Mouse (Mus musculus) limb, embryonic 13.5 days (tissue): Measurements from ENCODE around the gene 2810459M11Rik. TPM values are rescaled to one million over a fixed set of nuclear protein-coding genes. Genes with fewer than 3 reads are reported as not detected.
"Not testable (repeated sequence)": the region's sequence is repeated elsewhere in the genome, so short reads cannot be mapped to it uniquely, and the experiment has no call there.

Experiments
- ATAC-seq: fragments of 200-750 bp; cut with Nextera tagmentation; 2 replicates; pipeline ENCODE4 v1.8.0; 2017; ENCODE audit warnings: low read depth, moderate number of reproducible peaks, moderate TSS enrichment; ENCODE audit not compliant: low FRiP score
- H3K27ac ChIP-seq: fragments of 300-500 bp; sonication (generic); 2 replicates; pipeline ENCODE4 v1.5.1; 2015; ENCODE audit warnings: inconsistent platforms, mild to moderate bottlenecking, moderate library complexity
- H3K27me3 ChIP-seq: fragments of 300-500 bp; sonication (generic); 2 replicates; pipeline ENCODE4 v1.6.1; 2015; ENCODE audit warnings: mild to moderate bottlenecking, inconsistent platforms
- H3K36me3 ChIP-seq: fragments of 300-500 bp; sonication (generic); 2 replicates; pipeline ENCODE4 v1.6.1; 2015; ENCODE audit warnings: inconsistent platforms, mild to moderate bottlenecking, moderate library complexity
- H3K4me1 ChIP-seq: fragments of 300-500 bp; sonication (generic); 2 replicates; pipeline ENCODE4 v1.6.1; 2015; ENCODE audit warnings: inconsistent platforms
- H3K4me2 ChIP-seq: fragments of 300-500 bp; sonication (generic); replicated peaks from 2 replicates; pipeline ENCODE4 v1.6.1; 2015; ENCODE audit warnings: inconsistent platforms, mild to moderate bottlenecking, moderate library complexity
- H3K4me3 ChIP-seq: fragments of 300-500 bp; sonication (generic); 2 replicates; pipeline ENCODE4 v1.5.1; 2015; ENCODE audit warnings: moderate library complexity, mild to moderate bottlenecking, inconsistent platforms
- H3K9ac ChIP-seq: fragments of 300-500 bp; sonication (generic); 2 replicates; pipeline ENCODE4 v1.6.1; 2015; ENCODE audit warnings: mild to moderate bottlenecking, inconsistent platforms
- H3K9me3 ChIP-seq: fragments of 300-500 bp; sonication (generic); 2 replicates; pipeline ENCODE4 v1.6.1; 2016; ENCODE audit warnings: inconsistent platforms
- WGBS: fragments of 180-500 bp; shearing (Covaris S2); methylation state at CpG from one replicate; pipeline ENCODE4 v1.1.7; 2015; 5-methylcytosine and 5-hydroxymethylcytosine counted together
- polyA plus RNA-seq: library from polyadenylated mRNA; unstranded; fragments of >200 nt; fragmentation: Nextera tagmentation; extraction: Ambion mirVana; gene quantifications from 2 replicates; pipeline ENCODE4 v1.2.1, GENCODE M21; 2015

2810459M11Rik gene
- 0.31 and 0.61 TPM in 2 replicates for polyA plus RNA-seq

- Histone ChIP-seq H3K4me3 (peak within 1 kb of the TSS; percentile 58), H3K36me3 (no peaks in the 10 kb centered on the region), H3K4me2 (peak within 1 kb of the TSS; percentile 97), H3K4me1 (peaks cover 9% of the 10 kb centered on the region), H3K27me3 (peaks cover 68% of the 10 kb centered on the region), H3K27ac (no peak within 1 kb of the TSS), H3K9me3 (peaks cover 9% of the 10 kb centered on the region; the same call in 1 of the 2 replicates), H3K9ac (peak within 1 kb of the TSS; percentile 72)
- ATAC-seq: peak; percentile 70
- WGBS: under 1% methylated on average over 99 of the region's 110 CpGs
Measured at GRCm38 (mm10) chr1:86045848-86046805, at the start of gene 2810459M11Rik. Gene 2810459M11Rik (plus strand): TSS chr1:86045863.

GRCm38 (mm10) chr1:85997221-85997620 lies 48.4 kb upstream of the 2810459M11Rik start:
- H3K4me2 ChIP-seq: no peak overlapping the region
- H3K27ac ChIP-seq: no peak overlapping the region
- no peak overlapping the region for H3K4me3 ChIP-seq
- ATAC-seq: no peak
- no peaks in the 10 kb centered on the region for H3K4me1 ChIP-seq
- WGBS: 96% methylated on average over 1 of the region's 1 CpGs
- H3K36me3 ChIP-seq: no peaks in the 10 kb centered on the region
- no peaks in the 10 kb centered on the region for H3K27me3 ChIP-seq
- no peak overlapping the region for H3K9ac ChIP-seq
- H3K9me3 ChIP-seq: 0 out of 2 replicates have a peak, but pooled peaks cover 4% of the 10 kb centered on the region

GRCm38 (mm10) chr1:85998012-85998411 lies 47.7 kb upstream of the 2810459M11Rik start:
- H3K27me3 ChIP-seq: no peaks in the 10 kb centered on the region
- no peaks in the 10 kb centered on the region for H3K36me3 ChIP-seq
- H3K4me2 ChIP-seq: no peak overlapping the region
- no peak overlapping the region for H3K27ac ChIP-seq
- WGBS: 82% methylated on average over 4 of the region's 4 CpGs
- H3K4me1 ChIP-seq: no peaks in the 10 kb centered on the region
- no peak for ATAC-seq
- 0 out of 2 replicates have a peak, but pooled peaks cover 4% of the 10 kb centered on the region for H3K9me3 ChIP-seq
- no peak overlapping the region for H3K4me3 ChIP-seq
- H3K9ac ChIP-seq: no peak overlapping the region

GRCm38 (mm10) chr1:85999853-86000570 lies 45.7 kb upstream of the 2810459M11Rik start:
- no peak overlapping the region for H3K27ac ChIP-seq
- no peak overlapping the region for H3K9ac ChIP-seq
- 82% methylated on average over 18 of the region's 18 CpGs for WGBS
- H3K27me3 ChIP-seq: no peaks in the 10 kb centered on the region
- no peak for ATAC-seq
- H3K4me2 ChIP-seq: no peak overlapping the region
- 0 out of 2 replicates have a peak, but pooled peaks cover 4% of the 10 kb centered on the region for H3K9me3 ChIP-seq
- H3K36me3 ChIP-seq: no peaks in the 10 kb centered on the region
- H3K4me3 ChIP-seq: no peak overlapping the region
- no peaks in the 10 kb centered on the region for H3K4me1 ChIP-seq

GRCm38 (mm10) chr1:86005540-86005939 lies 40.1 kb upstream of the 2810459M11Rik start:
- 90% methylated on average over 10 of the region's 10 CpGs for WGBS

GRCm38 (mm10) chr1:86006040-86006439 lies 39.6 kb upstream of the 2810459M11Rik start:
- H3K9ac ChIP-seq: no peak overlapping the region
- no peaks in the 10 kb centered on the region for H3K9me3 ChIP-seq
- no peak overlapping the region for H3K4me2 ChIP-seq
- ATAC-seq: no peak
- H3K4me1 ChIP-seq: 0 out of 2 replicates have a peak, but pooled peaks cover 3% of the 10 kb centered on the region
- H3K4me3 ChIP-seq: no peak overlapping the region
- H3K36me3 ChIP-seq: no peaks in the 10 kb centered on the region
- H3K27ac ChIP-seq: no peak overlapping the region
- WGBS: 86% methylated on average over 6 of the region's 6 CpGs
- H3K27me3 ChIP-seq: no peaks in the 10 kb centered on the region

More at GRCm38 (mm10) chr1:86005540-86005939, 40.1 kb upstream of the 2810459M11Rik start:
- Histone ChIP-seq H3K4me2 (no peak overlapping the region), H3K36me3 (no peaks in the 10 kb centered on the region), H3K4me1 (0 out of 2 replicates have a peak, but pooled peaks cover 3% of the 10 kb centered on the region), H3K27ac (no peak overlapping the region), H3K9me3 (no peaks in the 10 kb centered on the region), H3K9ac (no peak overlapping the region), H3K4me3 (no peak overlapping the region), H3K27me3 (no peaks in the 10 kb centered on the region)
- no peak for ATAC-seq

GRCm38 (mm10) chr1:86007778-86008177 lies 37.9 kb upstream of the 2810459M11Rik start:
- ATAC-seq: no peak
- Histone ChIP-seq H3K9me3 (peaks cover 5% of the 10 kb centered on the region; the same call in 1 of the 2 replicates), H3K4me2 (peak overlapping the region; percentile 31; the same call in 1 of the 2 replicates), H3K9ac (no peak overlapping the region), H3K4me3 (no peak overlapping the region), H3K27me3 (no peaks in the 10 kb centered on the region), H3K36me3 (no peaks in the 10 kb centered on the region), H3K27ac (no peak overlapping the region), H3K4me1 (0 out of 2 replicates have a peak, but pooled peaks cover 3% of the 10 kb centered on the region)
- 0% methylated on average over 7 of the region's 7 CpGs for WGBS

- H3K27ac ChIP-seq, H3K4me3 ChIP-seq, H3K4me2 ChIP-seq, H3K9ac ChIP-seq, H3K36me3 ChIP-seq, H3K9me3 ChIP-seq, ATAC-seq: not testable (repeated sequence)
- WGBS: 96% methylated on average over 9 of the region's 9 CpGs
- peaks cover 37% of the 10 kb centered on the region for H3K27me3 ChIP-seq
- H3K4me1 ChIP-seq: peaks cover 10% of the 10 kb centered on the region; the same call in 1 of the 2 replicates
Measured at GRCm38 (mm10) chr1:86015758-86016157, 29.9 kb upstream of the 2810459M11Rik start.

- H3K27ac ChIP-seq: no peak within 1 kb of the TSS
- no peaks in the 10 kb centered on the region for H3K36me3 ChIP-seq
- peaks cover 10% of the 10 kb centered on the region; the same call in 1 of the 2 replicates for H3K4me1 ChIP-seq
- no peak within 1 kb of the TSS for H3K9ac ChIP-seq
- ATAC-seq: no peak
- no peak within 1 kb of the TSS for H3K4me2 ChIP-seq
- WGBS: 89% methylated on average over 8 of the region's 8 CpGs
- H3K9me3 ChIP-seq: peaks cover 4% of the 10 kb centered on the region; the same call in 1 of the 2 replicates
- H3K4me3 ChIP-seq: no peak within 1 kb of the TSS
- peaks cover 42% of the 10 kb centered on the region for H3K27me3 ChIP-seq
Measured at GRCm38 (mm10) chr1:86016516-86016915, 29.1 kb upstream of the 2810459M11Rik start, which contains the start of gene Spata3. Gene Spata3 (plus strand): TSS chr1:86016816.

GRCm38 (mm10) chr1:86018235-86019055 lies 27.2 kb upstream of the 2810459M11Rik start:
- Histone ChIP-seq H3K4me3 (peak overlapping the region; percentile 57), H3K27me3 (peaks cover 48% of the 10 kb centered on the region), H3K36me3 (no peaks in the 10 kb centered on the region)

GRCm38 (mm10) chr1:86021365-86021989 lies 24.2 kb upstream of the 2810459M11Rik start:
- Histone ChIP-seq H3K9ac (no peak overlapping the region), H3K4me2 (no peak overlapping the region), H3K4me3 (no peak overlapping the region), H3K27ac (no peak overlapping the region), H3K36me3 (no peaks in the 10 kb centered on the region), H3K27me3 (peaks cover 46% of the 10 kb centered on the region), H3K4me1 (peaks cover 10% of the 10 kb centered on the region; the same call in 1 of the 2 replicates), H3K9me3 (no peaks in the 10 kb centered on the region)
- 64% methylated on average over 11 of the region's 11 CpGs for WGBS
- no peak for ATAC-seq

More at GRCm38 (mm10) chr1:86018235-86019055, 27.2 kb upstream of the 2810459M11Rik start:
- WGBS: 3% methylated on average over 60 of the region's 60 CpGs
- peak overlapping the region; percentile 62 for H3K9ac ChIP-seq
- H3K9me3 ChIP-seq: no peaks in the 10 kb centered on the region
- no peak overlapping the region for H3K27ac ChIP-seq
- peaks cover 10% of the 10 kb centered on the region; the same call in 1 of the 2 replicates for H3K4me1 ChIP-seq
- peak overlapping the region; percentile 94 for H3K4me2 ChIP-seq
- ATAC-seq: peak; percentile 69
